Mouse (Mus musculus) heart, embryonic 12.5 days (tissue): Measurements from ENCODE around the gene 1700020L24Rik. TPM values are rescaled to one million over a fixed set of nuclear protein-coding genes. Genes with fewer than 3 reads are reported as not detected.
A peak's percentile ranks its signal among the peaks of the same experiment; 100 is the strongest.

Experiments
- ATAC-seq: fragments of 200-750 bp; cut with Nextera tagmentation; 2 replicates; pipeline ENCODE4 v1.8.0; 2017; ENCODE audit warnings: moderate TSS enrichment, moderate library complexity; ENCODE audit not compliant: insufficient number of reproducible peaks, low FRiP score
- H3K27ac ChIP-seq: fragments of 300-500 bp; sonication (generic); 2 replicates; pipeline ENCODE4 v1.5.1; 2016; ENCODE audit warnings: mild to moderate bottlenecking, moderate library complexity; ENCODE audit not compliant: poor library complexity, severe bottlenecking
- H3K27me3 ChIP-seq: fragments of 300-500 bp; sonication (generic); replicated peaks from 2 replicates; pipeline ENCODE4 v1.6.1; 2016; ENCODE audit warnings: mild to moderate bottlenecking, moderate library complexity
- H3K36me3 ChIP-seq: fragments of 300-500 bp; sonication (generic); 2 replicates; pipeline ENCODE4 v1.6.1; 2016; ENCODE audit warnings: mild to moderate bottlenecking, moderate library complexity
- H3K4me1 ChIP-seq: fragments of 300-500 bp; sonication (generic); replicated peaks from 2 replicates; pipeline ENCODE4 v1.6.1; 2016; ENCODE audit warnings: mild to moderate bottlenecking
- H3K4me2 ChIP-seq: fragments of 300-500 bp; sonication (generic); 2 replicates; pipeline ENCODE4 v1.6.1; 2016; ENCODE audit warnings: mild to moderate bottlenecking, moderate library complexity
- H3K4me3 ChIP-seq: fragments of 300-500 bp; sonication (generic); 2 replicates; pipeline ENCODE4 v1.5.1; 2016; ENCODE audit warnings: mild to moderate bottlenecking
- H3K9ac ChIP-seq: fragments of 300-500 bp; sonication (generic); 2 replicates; pipeline ENCODE4 v1.6.1; 2016; ENCODE audit warnings: mild to moderate bottlenecking, moderate library complexity
- H3K9me3 ChIP-seq: fragments of 300-500 bp; sonication (generic); replicated peaks from 2 replicates; pipeline ENCODE4 v1.6.1; 2016; ENCODE audit warnings: mild to moderate bottlenecking, moderate library complexity
- WGBS: fragments of 180-500 bp; shearing (Covaris S2); methylation state at CpG from one replicate; pipeline ENCODE4 v1.1.7; 2016; 5-methylcytosine and 5-hydroxymethylcytosine counted together
- polyA plus RNA-seq: library from polyadenylated mRNA; unstranded; fragments of >200 nt; fragmentation: Nextera tagmentation; extraction: Ambion mirVana; gene quantifications from 2 replicates; pipeline ENCODE4 v1.2.1, GENCODE M21; 2016

Gene 1700020L24Rik
- polyA plus RNA-seq, 1 experiment from 2014 or later = 1.6 TPM

DNA sequence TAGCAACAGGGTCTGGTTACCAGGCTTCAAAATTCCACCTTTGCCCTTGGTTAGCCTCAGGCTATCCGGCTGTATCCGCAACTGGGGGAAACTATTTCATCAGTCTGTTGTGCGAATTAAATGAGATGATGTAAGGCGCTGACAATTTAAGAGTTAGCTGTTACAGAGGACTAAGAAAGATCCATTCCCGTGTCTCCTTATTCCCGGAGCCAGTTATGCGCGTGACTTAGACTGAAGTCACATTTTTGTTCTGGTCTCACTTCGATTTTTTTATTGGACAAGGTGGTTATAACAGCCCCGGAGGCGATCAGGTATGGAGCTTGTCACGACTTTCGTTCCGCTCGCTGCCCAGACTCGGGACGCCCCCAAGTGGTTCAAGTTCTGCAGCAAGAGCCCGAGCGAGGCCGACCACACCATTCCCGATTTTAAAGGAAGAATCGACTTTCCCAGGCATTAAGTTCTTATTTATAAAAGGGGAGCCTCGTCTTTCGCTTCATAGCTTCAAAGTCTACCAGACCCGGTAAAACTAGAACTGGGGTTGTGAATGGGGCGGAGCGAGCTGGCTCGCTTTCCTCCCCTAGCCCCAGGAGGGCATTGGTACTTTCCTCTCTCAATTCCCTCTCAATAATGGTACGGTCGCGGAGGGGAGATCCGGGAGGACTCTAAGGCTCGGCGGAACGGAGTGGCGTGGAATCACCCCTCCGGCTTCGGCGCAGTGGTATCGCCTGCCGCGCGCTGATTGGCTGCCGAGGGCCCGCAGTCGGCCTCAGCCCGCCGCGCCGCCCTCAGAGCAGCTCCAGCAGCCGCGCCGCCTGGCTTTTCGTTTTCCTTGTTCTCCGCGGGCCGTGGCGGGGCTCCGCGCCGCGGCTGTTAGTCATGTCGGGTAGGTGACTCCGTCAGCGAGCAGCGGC is 35.1 kb downstream of the 1700020L24Rik start, which contains the start of gene Taf15:
Taf15 (plus strand) TSS at position 763 of the 911 bp plus-strand sequence.
- H3K4me2 ChIP-seq = peak within 1 kb of the TSS; percentile 92
- under 1% methylated on average over 66 of the region's 66 CpGs for WGBS

DNA sequence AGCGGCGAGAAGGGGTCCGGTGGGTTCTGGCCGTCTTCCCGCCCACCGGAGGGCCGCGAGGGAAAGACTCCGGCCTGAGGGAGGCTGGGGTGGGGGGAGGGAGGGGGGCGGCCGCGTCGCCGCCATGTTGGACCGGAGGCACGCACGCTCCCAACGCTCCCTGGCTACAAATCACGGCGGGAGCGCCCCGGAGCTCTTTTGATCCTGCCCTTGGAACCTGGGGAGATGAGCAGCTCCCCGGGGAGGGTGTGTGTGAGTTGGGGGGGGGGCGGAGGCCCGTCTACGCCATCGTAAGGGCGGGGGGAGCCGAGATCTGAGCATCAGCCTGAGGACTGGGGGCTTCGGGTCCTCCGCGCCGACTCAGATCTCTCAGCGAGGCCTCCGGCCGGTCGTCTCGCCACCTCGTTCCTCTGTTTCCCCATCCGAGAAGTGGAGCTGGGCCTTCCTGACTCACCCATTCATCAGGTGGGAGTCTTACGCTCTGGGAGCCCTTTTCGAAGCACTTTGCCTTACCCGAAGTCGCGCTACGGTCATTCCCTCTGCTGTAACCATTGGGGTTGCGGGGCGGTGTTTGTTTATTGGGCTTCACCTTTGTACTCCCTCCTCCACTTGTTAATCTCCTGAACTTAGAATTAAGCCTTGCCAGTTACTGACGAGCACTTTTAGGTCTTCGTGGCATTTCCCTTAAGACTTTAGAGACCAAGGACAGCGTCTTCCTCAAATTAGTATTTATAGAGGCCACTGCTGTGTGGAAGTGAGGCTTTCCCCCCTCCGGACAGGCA is 35.9 kb downstream of the 1700020L24Rik start:
- Histone ChIP-seq H3K9me3 (no peaks in the 10 kb centered on the region; the same call in 1 of the 2 replicates), H3K4me1 (peaks cover 20% of the 10 kb centered on the region), H3K9ac (peak overlapping the region; percentile 97), H3K4me2 (peak overlapping the region; percentile 92), H3K36me3 (peaks cover 19% of the 10 kb centered on the region; the same call in 1 of the 2 replicates), H3K27me3 (no peaks in the 10 kb centered on the region), H3K27ac (peak overlapping the region; percentile 90), H3K4me3 (peak overlapping the region; percentile 99)
- peak; percentile 83 for ATAC-seq
- under 1% methylated on average over 45 of the region's 52 CpGs for WGBS

More for the DNA sequence above, 35.1 kb downstream of the 1700020L24Rik start, which contains the start of gene Taf15:
- Histone ChIP-seq H3K4me1 (peaks cover 27% of the 10 kb centered on the region), H3K9ac (peak within 1 kb of the TSS; percentile 97), H3K27ac (peak within 1 kb of the TSS; percentile 90), H3K36me3 (peaks cover 13% of the 10 kb centered on the region; the same call in 1 of the 2 replicates), H3K9me3 (no peaks in the 10 kb centered on the region; the same call in 1 of the 2 replicates), H3K27me3 (no peaks in the 10 kb centered on the region), H3K4me3 (peak within 1 kb of the TSS; percentile 99)
- peak; percentile 98 for ATAC-seq

Other genes with a start within 250 kb of the 1700020L24Rik start
- gene Slfn3, start 246.3 kb upstream of the 1700020L24Rik start, polyA plus RNA-seq = 1.1 and 1.2 TPM in 2 replicates
- 3.0 and 3.4 TPM in 2 replicates for gene Slfn14, start 151.0 kb upstream of the 1700020L24Rik start, polyA plus RNA-seq
- 53.8 and 58.7 TPM in 2 replicates for gene Ap2b1, start 138.7 kb upstream of the 1700020L24Rik start, polyA plus RNA-seq
- gene Pex12, start 135.1 kb upstream of the 1700020L24Rik start, polyA plus RNA-seq = 9.9 and 10.2 TPM in 2 replicates
- 13.4 and 13.6 TPM in 2 replicates for gene Rasl10b, start 28.5 kb upstream of the 1700020L24Rik start, polyA plus RNA-seq
- gene Gas2l2, start 8.2 kb upstream of the 1700020L24Rik start, polyA plus RNA-seq = 0.32 TPM in 1 of 2 replicates, not detected in the other
- gene Mmp28, start 25.4 kb downstream of the 1700020L24Rik start, polyA plus RNA-seq = 3.4 and 3.5 TPM in 2 replicates
- gene Taf15, start 35.4 kb downstream of the 1700020L24Rik start, polyA plus RNA-seq = 12.1 and 12.9 TPM in 2 replicates
- not detected in 2 replicates for gene Heatr9, start 84.5 kb downstream of the 1700020L24Rik start, polyA plus RNA-seq
- gene Ccl5, start 92.8 kb downstream of the 1700020L24Rik start, polyA plus RNA-seq = 0.53 TPM in 1 of 2 replicates, not detected in the other
- gene Ccl9, start 141.0 kb downstream of the 1700020L24Rik start, polyA plus RNA-seq = 0.66 and 1.5 TPM in 2 replicates
- 0.86 and 1.5 TPM in 2 replicates for gene Ccl6, start 155.4 kb downstream of the 1700020L24Rik start, polyA plus RNA-seq
- gene Rpl9-ps1, start 207.9 kb downstream of the 1700020L24Rik start, polyA plus RNA-seq = not detected in 2 replicates
- 0.23 and 0.44 TPM in 2 replicates for gene Ccl3, start 211.7 kb downstream of the 1700020L24Rik start, polyA plus RNA-seq
- 0.37 and 0.51 TPM in 2 replicates for gene Ccl4, start 224.9 kb downstream of the 1700020L24Rik start, polyA plus RNA-seq